Mouse (Mus musculus) forebrain, embryonic 14.5 days (tissue): ENCODE measurements around the gene Pum3. TPM values are rescaled to one million over a fixed set of nuclear protein-coding genes. Genes with fewer than 3 reads are reported as not detected.

Source experiments
- ATAC-seq: fragments of 200-750 bp; cut with Nextera tagmentation; 2 replicates; pipeline ENCODE4 v1.8.0; 2017; ENCODE audit warnings: mild to moderate bottlenecking, moderate library complexity
- DNase-seq: peaks from one replicate; pipeline ENCODE4 v3.0.0-alpha.2; 2015; ENCODE audit warnings: low spot score
- H3K27ac ChIP-seq: fragments of 300-500 bp; sonication (generic); 2 replicates; pipeline ENCODE4 v1.5.1; 2014; ENCODE audit warnings: low read depth, mild to moderate bottlenecking, control low read depth, low read length, moderate library complexity
- H3K27me3 ChIP-seq: fragments of 300-500 bp; sonication (generic); replicated peaks from 2 replicates; pipeline ENCODE4 v1.6.1; 2014; ENCODE audit warnings: low read length, control low read depth, mixed read lengths; ENCODE audit not compliant: control insufficient read depth, insufficient read depth
- H3K36me3 ChIP-seq: fragments of 300-500 bp; sonication (generic); 2 replicates; pipeline ENCODE4 v1.6.1; 2014; ENCODE audit warnings: low read length, control low read depth; ENCODE audit not compliant: control insufficient read depth, insufficient read depth
- H3K4me1 ChIP-seq: fragments of 300-500 bp; sonication (generic); 2 replicates; pipeline ENCODE4 v1.6.1; 2014; ENCODE audit warnings: antibody characterized with exemption, low read length, control low read depth; ENCODE audit not compliant: control insufficient read depth, insufficient read depth
- H3K4me2 ChIP-seq: fragments of 300-500 bp; sonication (generic); 2 replicates; pipeline ENCODE4 v1.6.1; 2014; ENCODE audit warnings: mild to moderate bottlenecking, control low read depth, low read length
- H3K4me3 ChIP-seq: fragments of 300-500 bp; sonication (generic); 2 replicates; pipeline ENCODE4 v1.5.1; 2014; ENCODE audit warnings: low read depth, low read length, control low read depth
- H3K9ac ChIP-seq: fragments of 300-500 bp; sonication (generic); 2 replicates; pipeline ENCODE4 v1.6.1; 2014; ENCODE audit warnings: mild to moderate bottlenecking, low read length, control low read depth, moderate library complexity
- H3K9me3 ChIP-seq: fragments of 300-500 bp; sonication (generic); replicated peaks from 2 replicates; pipeline ENCODE4 v1.6.1; 2016; ENCODE audit warnings: low read length, control low read depth, mixed read lengths; ENCODE audit not compliant: control insufficient read depth
- WGBS: fragments of 180-500 bp; shearing (Covaris S2); extraction: QIAGEN DNeasy Blood & Tissue Kit; methylation state at CpG from one replicate; pipeline ENCODE4 v1.1.7; 2014; 5-methylcytosine and 5-hydroxymethylcytosine counted together
- polyA plus RNA-seq: library from polyadenylated mRNA; unstranded; fragments of >200 nt; fragmentation: Nextera tagmentation; extraction: Ambion mirVana; gene quantifications from 2 replicates; pipeline ENCODE4 v1.2.1, GENCODE M21; 2014

Pum3 gene
- polyA plus RNA-seq, 1 experiment from 2014 or later: 69.3 TPM

GRCm38 (mm10) chr19:27383266-27383665 lies 46.4 kb downstream of the Pum3 start:
- Histone ChIP-seq H3K36me3 (peaks cover 27% of the 10 kb centered on the region), H3K4me1 (no peaks in the 10 kb centered on the region), H3K27me3 (no peaks in the 10 kb centered on the region), H3K9me3 (no peaks in the 10 kb centered on the region), H3K4me3 (no peak overlapping the region), H3K27ac (no peak overlapping the region), H3K9ac (no peak overlapping the region), H3K4me2 (no peak overlapping the region)
- 92% methylated on average over 5 of the region's 5 CpGs for WGBS
- ATAC-seq (no peak), DNase-seq (no peak)

DNA sequence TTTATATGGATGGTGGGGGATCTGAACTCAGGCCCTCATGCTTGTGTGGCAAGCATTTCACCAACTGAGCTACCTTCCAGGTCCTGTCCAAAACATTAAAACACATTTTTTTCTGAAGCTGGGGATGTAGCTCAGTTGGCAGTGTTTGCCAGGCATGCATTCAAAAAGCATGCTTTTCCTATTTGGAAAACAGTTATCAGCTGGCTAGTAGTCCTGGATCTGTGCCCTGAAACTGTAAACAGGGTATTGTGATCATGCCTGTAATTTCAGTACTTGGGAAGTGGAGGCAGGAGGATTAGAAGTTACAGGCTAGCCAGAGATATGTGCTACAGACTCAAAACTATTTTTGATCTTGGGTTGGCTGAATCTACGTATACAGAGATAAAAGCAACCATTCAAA lies 47.5 kb downstream of the Pum3 start:
- peaks cover 16% of the 10 kb centered on the region for H3K36me3 ChIP-seq
- H3K9me3 ChIP-seq: no peaks in the 10 kb centered on the region
- no peak overlapping the region for H3K4me3 ChIP-seq
- WGBS: 88% methylated on average over 1 of the region's 1 CpGs
- H3K9ac ChIP-seq: no peak overlapping the region
- peak; percentile 57 for DNase-seq
- ATAC-seq: no peak
- H3K4me1 ChIP-seq: no peaks in the 10 kb centered on the region
- H3K27ac ChIP-seq: no peak overlapping the region
- H3K4me2 ChIP-seq: no peak overlapping the region
- no peaks in the 10 kb centered on the region for H3K27me3 ChIP-seq

DNA sequence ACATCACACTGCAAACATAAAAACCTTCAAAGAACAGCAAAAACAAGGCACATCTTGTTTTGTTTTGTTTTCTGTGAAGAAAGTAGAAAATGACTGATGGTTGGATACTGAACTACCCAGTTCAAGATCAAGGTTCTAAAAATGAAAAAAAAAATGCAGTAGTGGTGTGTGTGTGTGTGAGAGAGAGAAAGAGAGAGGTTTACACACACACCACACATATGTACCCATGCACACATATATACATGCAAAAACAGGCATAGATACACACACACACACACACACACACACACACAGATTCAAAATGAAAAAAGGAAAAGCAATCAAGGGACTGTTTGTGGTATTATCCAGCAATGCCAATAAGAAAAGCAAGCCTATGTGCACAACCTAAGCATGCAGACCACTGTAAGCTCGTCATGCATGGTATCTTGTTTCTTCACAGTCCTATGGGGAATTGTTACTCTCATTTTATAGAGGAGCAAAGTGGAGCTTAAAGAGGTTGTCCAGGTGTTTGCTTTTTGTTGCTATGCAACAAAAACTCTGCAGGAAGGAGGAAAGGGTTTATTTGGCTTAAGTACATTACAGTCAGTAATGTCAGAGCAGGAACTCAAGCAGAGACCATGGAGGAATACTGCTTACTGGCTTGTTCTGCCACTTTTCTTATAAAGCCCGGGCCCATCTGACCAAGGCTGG lies 49.8 kb downstream of the Pum3 start:
- no peak overlapping the region for H3K27ac ChIP-seq
- ATAC-seq (no peak), DNase-seq (no peak)
- H3K4me2 ChIP-seq: no peak overlapping the region
- no peaks in the 10 kb centered on the region for H3K4me1 ChIP-seq
- no peaks in the 10 kb centered on the region; the same call in 1 of the 2 replicates for H3K36me3 ChIP-seq
- no peak overlapping the region for H3K9ac ChIP-seq
- no peak overlapping the region for H3K4me3 ChIP-seq
- H3K27me3 ChIP-seq: no peaks in the 10 kb centered on the region
- no peaks in the 10 kb centered on the region for H3K9me3 ChIP-seq
- 83% methylated on average over 2 of the region's 2 CpGs for WGBS

GRCm38 (mm10) chr19:27370784-27371183 lies 58.8 kb downstream of the Pum3 start:
- DNase-seq: no peak
- Histone ChIP-seq H3K4me3 (no peak overlapping the region), H3K4me2 (no peak overlapping the region), H3K9me3 (no peaks in the 10 kb centered on the region), H3K27ac (no peak overlapping the region), H3K4me1 (no peaks in the 10 kb centered on the region), H3K27me3 (no peaks in the 10 kb centered on the region), H3K9ac (no peak overlapping the region), H3K36me3 (no peaks in the 10 kb centered on the region)
- no peak for ATAC-seq
- WGBS: 92% methylated on average over 2 of the region's 2 CpGs

DNA sequence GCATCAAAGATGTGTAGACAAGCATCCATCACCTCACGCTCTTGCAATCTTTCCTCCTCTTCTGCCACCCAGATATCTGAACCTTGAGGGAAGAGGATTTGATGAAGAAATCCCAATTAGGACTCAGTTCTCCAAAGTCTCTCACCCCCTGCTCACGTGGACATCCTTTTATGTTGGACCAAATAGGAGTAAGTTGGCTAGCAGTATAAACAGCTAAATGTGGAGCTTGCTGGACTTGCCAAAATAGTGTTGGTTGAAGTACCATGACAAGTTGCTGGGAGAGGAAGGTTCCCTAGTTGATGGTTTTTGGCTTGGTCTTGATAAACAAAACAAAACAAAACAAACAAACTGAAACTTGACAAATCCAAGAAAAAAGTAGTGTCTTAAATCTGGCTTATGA lies 59.5 kb downstream of the Pum3 start:
- Histone ChIP-seq H3K4me2 (no peak overlapping the region), H3K4me1 (no peaks in the 10 kb centered on the region), H3K9ac (no peak overlapping the region), H3K36me3 (no peaks in the 10 kb centered on the region), H3K9me3 (no peaks in the 10 kb centered on the region), H3K27me3 (no peaks in the 10 kb centered on the region), H3K27ac (no peak overlapping the region), H3K4me3 (no peak overlapping the region)
- DNase-seq (no peak), ATAC-seq (no peak)
- WGBS: 85% methylated on average over 2 of the region's 2 CpGs

GRCm38 (mm10) chr19:27369461-27370135 lies 60.0 kb downstream of the Pum3 start:
- no peak overlapping the region for H3K27ac ChIP-seq
- no peak overlapping the region for H3K4me3 ChIP-seq
- H3K9me3 ChIP-seq: no peaks in the 10 kb centered on the region
- no peak overlapping the region for H3K9ac ChIP-seq
- 67% methylated on average over 3 of the region's 3 CpGs for WGBS
- ATAC-seq (no peak), DNase-seq (no peak)
- H3K4me2 ChIP-seq: no peak overlapping the region
- no peaks in the 10 kb centered on the region for H3K36me3 ChIP-seq
- peaks cover 1% of the 10 kb centered on the region for H3K4me1 ChIP-seq
- H3K27me3 ChIP-seq: no peaks in the 10 kb centered on the region

DNA sequence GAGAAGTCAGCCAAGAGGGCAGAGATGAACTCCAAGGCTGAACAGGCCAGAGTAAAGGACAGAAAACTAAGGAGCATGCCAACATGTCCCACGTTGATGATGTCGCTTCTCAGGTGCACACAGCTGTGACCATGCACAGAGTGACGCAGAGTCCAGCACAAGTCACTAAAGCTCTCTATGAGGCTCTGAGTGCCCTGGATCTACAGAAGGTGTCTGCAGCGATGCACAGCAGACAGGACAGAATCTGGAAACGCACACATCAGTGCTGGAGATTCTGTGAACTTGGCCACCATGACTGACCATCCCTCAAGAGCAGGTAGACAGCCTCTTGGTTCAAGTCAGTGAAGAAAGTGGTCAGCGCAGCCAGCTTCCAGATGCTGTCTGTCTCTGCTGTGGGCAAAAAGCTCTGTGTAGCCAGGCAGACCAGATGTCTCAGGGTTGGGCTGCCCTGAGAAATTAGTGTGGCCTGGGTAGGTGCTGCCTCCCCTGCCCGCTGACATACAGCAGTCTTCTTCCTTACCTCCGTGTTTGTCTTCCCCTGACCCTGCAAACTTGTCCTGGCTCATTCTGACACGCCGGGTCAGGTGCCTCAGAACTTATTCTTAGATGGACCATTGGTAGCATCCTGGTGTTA lies 63.4 kb downstream of the Pum3 start:
- H3K27me3 ChIP-seq: no peaks in the 10 kb centered on the region
- no peak for DNase-seq
- WGBS: 83% methylated on average over 10 of the region's 10 CpGs
- no peak overlapping the region for H3K27ac ChIP-seq
- H3K9me3 ChIP-seq: no peaks in the 10 kb centered on the region
- H3K4me3 ChIP-seq: no peak overlapping the region
- H3K9ac ChIP-seq: no peak overlapping the region
- peaks cover 4% of the 10 kb centered on the region for H3K4me1 ChIP-seq
- H3K36me3 ChIP-seq: no peaks in the 10 kb centered on the region
- H3K4me2 ChIP-seq: no peak overlapping the region
- no peak for ATAC-seq

DNA sequence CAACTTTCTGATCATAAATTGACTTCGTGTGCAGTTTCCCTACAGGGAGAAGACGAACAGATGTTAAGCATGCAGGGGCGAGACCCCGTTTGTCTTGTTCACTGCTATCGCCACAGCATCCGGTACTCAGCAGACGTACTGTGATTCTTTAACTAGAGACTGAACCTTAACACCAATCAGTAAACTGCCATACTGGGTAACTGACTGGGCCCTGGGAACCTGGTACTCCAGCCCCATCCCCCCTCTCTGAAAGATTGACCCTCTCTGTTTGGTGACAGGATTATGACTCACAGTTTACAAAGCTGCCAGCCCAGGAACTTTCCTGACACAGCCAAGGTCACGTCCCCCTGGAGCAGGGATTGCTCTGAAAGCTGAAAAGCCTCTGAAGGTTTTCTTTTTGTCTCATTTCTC lies 65.1 kb downstream of the Pum3 start:
- Histone ChIP-seq H3K9ac (no peak overlapping the region; the same call in 1 of the 2 replicates), H3K4me1 (peaks cover 4% of the 10 kb centered on the region), H3K9me3 (no peaks in the 10 kb centered on the region), H3K4me2 (peak overlapping the region; percentile 36; the same call in 1 of the 2 replicates), H3K36me3 (no peaks in the 10 kb centered on the region), H3K27ac (no peak overlapping the region), H3K4me3 (no peak overlapping the region), H3K27me3 (no peaks in the 10 kb centered on the region)
- peak; percentile 53 for DNase-seq
- 29% methylated on average over 8 of the region's 8 CpGs for WGBS
- peak; percentile 74 for ATAC-seq

DNA sequence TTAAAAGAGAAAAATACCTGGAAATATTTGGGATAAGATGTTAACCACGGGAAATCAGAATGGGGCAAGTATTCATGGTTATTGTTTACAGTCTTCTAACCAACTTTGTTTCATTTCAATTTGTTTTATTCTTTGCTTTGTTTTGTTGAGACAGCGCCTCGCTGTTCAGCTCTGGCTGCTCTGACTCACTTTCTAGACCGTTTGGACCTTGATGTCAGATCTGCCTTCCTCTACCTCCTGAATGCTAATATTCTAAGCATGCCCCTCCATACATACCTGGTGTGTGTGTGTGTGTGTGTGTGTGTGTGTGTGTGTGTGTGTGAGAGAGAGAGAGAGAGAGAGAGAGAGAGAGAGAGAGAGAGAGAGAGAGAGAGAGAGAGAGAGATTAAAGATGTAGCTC lies 65.7 kb downstream of the Pum3 start:
- 45% methylated on average over 4 of the region's 4 CpGs for WGBS
- H3K9me3 ChIP-seq: no peaks in the 10 kb centered on the region
- DNase-seq (no peak), ATAC-seq (no peak)
- no peak overlapping the region for H3K27ac ChIP-seq
- no peak overlapping the region for H3K4me3 ChIP-seq
- H3K4me2 ChIP-seq: 0 out of 2 replicates have a peak overlapping the region, but pooled peaks have one; percentile 36
- H3K36me3 ChIP-seq: no peaks in the 10 kb centered on the region
- no peaks in the 10 kb centered on the region for H3K27me3 ChIP-seq
- peaks cover 4% of the 10 kb centered on the region for H3K4me1 ChIP-seq
- no peak overlapping the region for H3K9ac ChIP-seq
